Mouse (Mus musculus): ENCODE results near the gene Pitpnm1. TPM values are rescaled to one million over a fixed set of nuclear protein-coding genes. Genes with fewer than 3 reads are reported as not detected.

Pitpnm1 gene
- polyA plus RNA-seq, 1 experiment from 2014 or later: 12.2 TPM

Other genes with a start within 250 kb of the Pitpnm1 start
- 50.3 and 63.7 TPM in 2 replicates for gene Chka, start 248.2 kb upstream of the Pitpnm1 start, polyA plus RNA-seq (2014; fragmentation: Nextera tagmentation; extraction: Ambion mirVana)
- 10.7 and 11.6 TPM in 2 replicates for gene Tcirg1, start 192.9 kb upstream of the Pitpnm1 start, polyA plus RNA-seq (2014; fragmentation: Nextera tagmentation; extraction: Ambion mirVana)
- gene Ndufs8, start 187.2 kb upstream of the Pitpnm1 start, polyA plus RNA-seq (2014; fragmentation: Nextera tagmentation; extraction: Ambion mirVana): 240 and 258 TPM in 2 replicates
- 0.59 and 1.4 TPM in 2 replicates for gene Aldh3b1, start 170.2 kb upstream of the Pitpnm1 start, polyA plus RNA-seq (2014; fragmentation: Nextera tagmentation; extraction: Ambion mirVana)
- gene Unc93b1, start 164.8 kb upstream of the Pitpnm1 start, polyA plus RNA-seq (2014; fragmentation: Nextera tagmentation; extraction: Ambion mirVana): 5.1 and 6.4 TPM in 2 replicates
- gene Aldh3b3, start 141.4 kb upstream of the Pitpnm1 start, polyA plus RNA-seq (2014; fragmentation: Nextera tagmentation; extraction: Ambion mirVana): not detected in 2 replicates
- gene Aldh3b2, start 127.7 kb upstream of the Pitpnm1 start, polyA plus RNA-seq (2014; fragmentation: Nextera tagmentation; extraction: Ambion mirVana): 1.5 and 2.3 TPM in 2 replicates
- 2.5 and 2.8 TPM in 2 replicates for gene Acy3, start 113.4 kb upstream of the Pitpnm1 start, polyA plus RNA-seq (2014; fragmentation: Nextera tagmentation; extraction: Ambion mirVana)
- gene Tbx10, start 107.2 kb upstream of the Pitpnm1 start, polyA plus RNA-seq (2014; fragmentation: Nextera tagmentation; extraction: Ambion mirVana): 0.70 and 2.3 TPM in 2 replicates
- 14.6 and 19.5 TPM in 2 replicates for gene Nudt8, start 99.4 kb upstream of the Pitpnm1 start, polyA plus RNA-seq (2014; fragmentation: Nextera tagmentation; extraction: Ambion mirVana)
- 1.5 and 1.6 TPM in 2 replicates for gene Gm49405, start 99.4 kb upstream of the Pitpnm1 start, polyA plus RNA-seq (2014; fragmentation: Nextera tagmentation; extraction: Ambion mirVana)
- 1.5 and 1.9 TPM in 2 replicates for gene Doc2g, start 96.7 kb upstream of the Pitpnm1 start, polyA plus RNA-seq (2014; fragmentation: Nextera tagmentation; extraction: Ambion mirVana)
- 188 and 201 TPM in 2 replicates for gene Ndufv1, start 87.2 kb upstream of the Pitpnm1 start, polyA plus RNA-seq (2014; fragmentation: Nextera tagmentation; extraction: Ambion mirVana)
- gene Gstp1, start 62.0 kb upstream of the Pitpnm1 start, polyA plus RNA-seq (2014; fragmentation: Nextera tagmentation; extraction: Ambion mirVana): 343 and 348 TPM in 2 replicates
- 1.1 and 2.9 TPM in 2 replicates for gene Gstp2, start 54.0 kb upstream of the Pitpnm1 start, polyA plus RNA-seq (2014; fragmentation: Nextera tagmentation; extraction: Ambion mirVana)
- not detected in 2 replicates for gene Gstp3, start 40.4 kb upstream of the Pitpnm1 start, polyA plus RNA-seq (2014; fragmentation: Nextera tagmentation; extraction: Ambion mirVana)
- gene Cabp2, start 18.4 kb upstream of the Pitpnm1 start, polyA plus RNA-seq (2014; fragmentation: Nextera tagmentation; extraction: Ambion mirVana): not detected in 2 replicates
- 74.4 and 84.3 TPM in 2 replicates for gene Cdk2ap2, start 2.8 kb upstream of the Pitpnm1 start, polyA plus RNA-seq (2014; fragmentation: Nextera tagmentation; extraction: Ambion mirVana)
- gene Aip, start 25.9 kb downstream of the Pitpnm1 start, polyA plus RNA-seq (2014; fragmentation: Nextera tagmentation; extraction: Ambion mirVana): 65.7 and 67.4 TPM in 2 replicates
- not detected in 2 replicates for gene Gpr152, start 39.8 kb downstream of the Pitpnm1 start, polyA plus RNA-seq (2014; fragmentation: Nextera tagmentation; extraction: Ambion mirVana)
- not detected in 2 replicates for gene Cabp4, start 44.0 kb downstream of the Pitpnm1 start, polyA plus RNA-seq (2014; fragmentation: Nextera tagmentation; extraction: Ambion mirVana)
- gene Coro1b, start 48.6 kb downstream of the Pitpnm1 start, polyA plus RNA-seq (2014; fragmentation: Nextera tagmentation; extraction: Ambion mirVana): 119 and 123 TPM in 2 replicates
- 1.0 and 1.1 TPM in 2 replicates for gene Ptprcap, start 53.6 kb downstream of the Pitpnm1 start, polyA plus RNA-seq (2014; fragmentation: Nextera tagmentation; extraction: Ambion mirVana)
- gene Rps6kb2, start 63.4 kb downstream of the Pitpnm1 start, polyA plus RNA-seq (2014; fragmentation: Nextera tagmentation; extraction: Ambion mirVana): 42.2 and 45.7 TPM in 2 replicates
- 2.8 and 3.3 TPM in 2 replicates for gene Carns1, start 75.5 kb downstream of the Pitpnm1 start, polyA plus RNA-seq (2014; fragmentation: Nextera tagmentation; extraction: Ambion mirVana)
- 0.79 and 0.96 TPM in 2 replicates for gene Tbc1d10c, start 91.3 kb downstream of the Pitpnm1 start, polyA plus RNA-seq (2014; fragmentation: Nextera tagmentation; extraction: Ambion mirVana)
- gene Ppp1ca, start 92.1 kb downstream of the Pitpnm1 start, polyA plus RNA-seq (2014; fragmentation: Nextera tagmentation; extraction: Ambion mirVana): 868 and 927 TPM in 2 replicates
- 41.6 and 42.1 TPM in 2 replicates for gene Rad9a, start 101.7 kb downstream of the Pitpnm1 start, polyA plus RNA-seq (2014; fragmentation: Nextera tagmentation; extraction: Ambion mirVana)
- gene Clcf1, start 114.2 kb downstream of the Pitpnm1 start, polyA plus RNA-seq (2014; fragmentation: Nextera tagmentation; extraction: Ambion mirVana): 0.82 and 0.90 TPM in 2 replicates
- gene AC109138.7, start 114.4 kb downstream of the Pitpnm1 start, polyA plus RNA-seq (2014; fragmentation: Nextera tagmentation; extraction: Ambion mirVana): not detected in 2 replicates
- 11.0 and 17.9 TPM in 2 replicates for gene Pold4, start 131.9 kb downstream of the Pitpnm1 start, polyA plus RNA-seq (2014; fragmentation: Nextera tagmentation; extraction: Ambion mirVana)
- 2.8 and 3.9 TPM in 2 replicates for gene Ssh3, start 169.2 kb downstream of the Pitpnm1 start, polyA plus RNA-seq (2014; fragmentation: Nextera tagmentation; extraction: Ambion mirVana)
- 8.6 and 11.0 TPM in 2 replicates for gene Ankrd13d, start 183.1 kb downstream of the Pitpnm1 start, polyA plus RNA-seq (2014; fragmentation: Nextera tagmentation; extraction: Ambion mirVana)
- gene Grk2, start 206.2 kb downstream of the Pitpnm1 start, polyA plus RNA-seq (2014; fragmentation: Nextera tagmentation; extraction: Ambion mirVana): 12.5 and 13.9 TPM in 2 replicates

All from hindbrain, embryonic 11.5 days (tissue).